Mouse (Mus musculus) liver, adult 2 months (tissue): ENCODE results near the gene Scgb1a1. TPM values are rescaled to one million over a fixed set of nuclear protein-coding genes. Genes with fewer than 3 reads are reported as not detected.

ENCODE experiments used
- DNase-seq: peaks from one replicate; pipeline ENCODE4 v3.0.0-alpha.2; 2011; ENCODE audit warnings: low read depth, low spot score; ENCODE audit errors: extremely low read depth
- H3K27ac ChIP-seq: fragments of 200-500 bp; replicated peaks from 2 replicates; pipeline ENCODE4 v1.5.1; 2012; ENCODE audit warnings: low read depth, mild to moderate bottlenecking, control low read depth, inconsistent platforms, low read length; ENCODE audit not compliant: insufficient read depth
- H3K27me3 ChIP-seq: fragments of 200-500 bp; 2 replicates; pipeline ENCODE4 v1.6.1; 2012; ENCODE audit warnings: mild to moderate bottlenecking, moderate library complexity, low read length, inconsistent platforms; ENCODE audit not compliant: control insufficient read depth, insufficient read depth
- H3K36me3 ChIP-seq: fragments of 200-500 bp; 2 replicates; pipeline ENCODE4 v1.6.1; 2012; ENCODE audit warnings: low read length, inconsistent platforms; ENCODE audit not compliant: control insufficient read depth, insufficient read depth
- H3K4me1 ChIP-seq: fragments of 200-500 bp; 2 replicates; pipeline ENCODE4 v1.6.1; 2011; ENCODE audit warnings: low read length; ENCODE audit not compliant: control insufficient read depth, insufficient read depth
- H3K4me3 ChIP-seq: fragments of 200-500 bp; 2 replicates; pipeline ENCODE4 v1.5.1; 2011; ENCODE audit warnings: low read depth, mild to moderate bottlenecking, control low read depth, low read length, moderate library complexity; ENCODE audit not compliant: insufficient read depth
- H3K79me2 ChIP-seq: fragments of 200-500 bp; 2 replicates; pipeline ENCODE4 v1.6.1; 2012; ENCODE audit warnings: inconsistent platforms, mild to moderate bottlenecking, low read length, moderate library complexity; ENCODE audit not compliant: control insufficient read depth, insufficient read depth
- H3K9ac ChIP-seq: fragments of 200-500 bp; 2 replicates; pipeline ENCODE4 v1.6.1; 2012; ENCODE audit warnings: low read depth, mild to moderate bottlenecking, control low read depth, inconsistent platforms, low read length
- CTCF ChIP-seq: fragments of 200-500 bp; IDR thresholded peaks from 2 replicates; pipeline ENCODE4 v1.5.1; 2011; ENCODE audit warnings: low read depth, low read length, control low read depth
- POLR2A ChIP-seq: fragments of 200-500 bp; IDR thresholded peaks from 2 replicates; pipeline ENCODE4 v1.6.1; 2011; ENCODE audit warnings: low read length, control low read depth; ENCODE audit not compliant: insufficient read depth; ENCODE audit errors: extremely low read depth
- WGBS: fragments of 180-500 bp; shearing (Covaris S2); methylation state at CpG from one replicate; pipeline ENCODE4 v1.1.7; 2018; 5-methylcytosine and 5-hydroxymethylcytosine counted together
- polyA plus RNA-seq: library from polyadenylated mRNA; depleted of rRNA; stranded (reverse); fragments of >200 nt; gene quantifications from 2 replicates; pipeline ENCODE4 v1.2.3, GENCODE M21; 2012
- total RNA-seq: library from RNA; depleted of rRNA; stranded (reverse); fragments of >200 nt; gene quantifications from 2 replicates; pipeline ENCODE4 v1.2.3, GENCODE M21; 2014

The Scgb1a1 gene
- total and polyA plus RNA-seq, 2 experiments: 1.4 TPM; not detected in 1

DNA sequence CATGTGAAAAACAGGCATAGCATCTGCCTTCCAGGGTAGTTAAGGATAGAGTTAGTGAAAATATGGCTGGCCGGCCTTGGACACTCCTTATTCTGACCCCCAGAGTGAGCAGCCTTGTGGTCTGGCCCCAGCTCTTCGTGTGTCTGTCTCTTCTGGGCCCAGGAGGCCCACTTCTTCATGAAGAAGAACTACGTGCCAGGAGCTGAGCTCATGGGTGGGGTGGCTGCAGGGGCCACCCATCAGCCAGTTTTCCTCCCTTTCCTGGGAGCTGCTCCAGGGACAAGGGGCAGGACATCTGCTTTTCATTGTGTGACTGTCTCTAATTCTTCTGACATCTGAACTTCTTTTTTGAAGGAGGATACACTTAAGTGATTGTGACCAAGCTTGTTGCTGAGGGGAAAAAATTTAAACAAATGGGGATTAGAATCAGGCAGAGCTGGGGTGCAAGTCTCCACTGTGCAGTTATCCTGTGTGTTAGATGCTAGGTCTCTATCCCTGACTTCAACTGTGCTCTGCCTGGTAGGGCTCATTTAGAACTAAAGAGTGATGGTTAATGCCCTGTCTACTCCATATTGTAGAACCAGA is 17.4 kb upstream of the Scgb1a1 start:
- no peak for DNase-seq
- WGBS: 88% methylated on average over 3 of the region's 3 CpGs
- Histone ChIP-seq H3K9ac (no peak overlapping the region), H3K27ac (no peak overlapping the region), H3K27me3 (no peaks in the 10 kb centered on the region), H3K4me1 (peaks cover 5% of the 10 kb centered on the region; the same call in 1 of the 2 replicates), H3K36me3 (no peaks in the 10 kb centered on the region), H3K79me2 (no peaks in the 10 kb centered on the region), H3K4me3 (no peak overlapping the region)
- TF ChIP-seq POLR2A (no peak), CTCF (no peak)

DNA sequence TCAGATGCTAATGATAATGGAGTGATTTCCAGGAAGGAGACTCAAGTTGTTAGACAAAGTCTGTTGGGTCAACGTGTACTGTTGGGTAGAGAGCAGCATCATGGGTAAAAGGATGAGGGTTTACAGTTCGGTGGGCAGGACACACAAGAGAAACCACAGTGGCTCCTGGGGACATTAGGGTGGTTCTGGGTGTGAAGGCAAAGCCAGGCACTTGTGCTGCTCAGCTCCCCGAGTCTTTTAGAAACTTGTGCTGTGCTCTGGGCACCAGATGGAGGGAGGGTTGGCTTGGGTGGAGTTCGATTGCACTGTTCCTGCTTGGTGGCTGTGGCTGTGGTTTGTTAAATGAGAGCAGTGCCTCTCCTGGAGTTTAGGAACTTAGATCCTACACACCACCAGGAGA is 16.2 kb upstream of the Scgb1a1 start:
- 80% methylated on average over 4 of the region's 4 CpGs for WGBS
- Histone ChIP-seq H3K27me3 (no peaks in the 10 kb centered on the region), H3K36me3 (no peaks in the 10 kb centered on the region), H3K79me2 (no peaks in the 10 kb centered on the region), H3K4me3 (no peak overlapping the region), H3K27ac (no peak overlapping the region), H3K4me1 (peaks cover 5% of the 10 kb centered on the region; the same call in 1 of the 2 replicates), H3K9ac (no peak overlapping the region)
- no peak for DNase-seq
- TF ChIP-seq POLR2A: no peak
- no peak for TF ChIP-seq CTCF

DNA sequence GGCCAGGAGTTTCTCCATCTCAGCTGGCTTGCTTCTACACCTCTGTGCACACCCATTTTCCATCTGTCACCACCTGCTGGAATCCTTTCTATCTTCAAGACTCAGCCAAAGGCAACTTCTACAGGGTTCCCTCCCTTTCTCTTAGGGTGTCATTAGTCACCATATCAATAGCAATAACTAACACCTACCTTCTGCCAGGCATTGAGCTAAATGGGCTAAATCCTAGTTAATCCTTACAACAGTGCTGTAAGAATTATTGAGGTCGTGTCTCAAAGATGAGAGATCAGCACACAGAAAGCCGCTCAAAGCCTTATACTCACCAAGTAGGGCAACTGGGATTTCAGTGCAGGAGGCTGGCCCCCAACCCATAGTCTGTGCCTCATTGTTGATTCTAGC is 13.3 kb upstream of the Scgb1a1 start:
- no peaks in the 10 kb centered on the region for H3K79me2 ChIP-seq
- WGBS: 90% methylated on average over 2 of the region's 2 CpGs
- no peak for DNase-seq
- no peak overlapping the region for H3K27ac ChIP-seq
- TF ChIP-seq CTCF (no peak), POLR2A (no peak)
- H3K4me3 ChIP-seq: no peak overlapping the region
- peaks cover 4% of the 10 kb centered on the region; the same call in 1 of the 2 replicates for H3K4me1 ChIP-seq
- H3K36me3 ChIP-seq: no peaks in the 10 kb centered on the region
- no peaks in the 10 kb centered on the region for H3K27me3 ChIP-seq
- H3K9ac ChIP-seq: no peak overlapping the region

DNA sequence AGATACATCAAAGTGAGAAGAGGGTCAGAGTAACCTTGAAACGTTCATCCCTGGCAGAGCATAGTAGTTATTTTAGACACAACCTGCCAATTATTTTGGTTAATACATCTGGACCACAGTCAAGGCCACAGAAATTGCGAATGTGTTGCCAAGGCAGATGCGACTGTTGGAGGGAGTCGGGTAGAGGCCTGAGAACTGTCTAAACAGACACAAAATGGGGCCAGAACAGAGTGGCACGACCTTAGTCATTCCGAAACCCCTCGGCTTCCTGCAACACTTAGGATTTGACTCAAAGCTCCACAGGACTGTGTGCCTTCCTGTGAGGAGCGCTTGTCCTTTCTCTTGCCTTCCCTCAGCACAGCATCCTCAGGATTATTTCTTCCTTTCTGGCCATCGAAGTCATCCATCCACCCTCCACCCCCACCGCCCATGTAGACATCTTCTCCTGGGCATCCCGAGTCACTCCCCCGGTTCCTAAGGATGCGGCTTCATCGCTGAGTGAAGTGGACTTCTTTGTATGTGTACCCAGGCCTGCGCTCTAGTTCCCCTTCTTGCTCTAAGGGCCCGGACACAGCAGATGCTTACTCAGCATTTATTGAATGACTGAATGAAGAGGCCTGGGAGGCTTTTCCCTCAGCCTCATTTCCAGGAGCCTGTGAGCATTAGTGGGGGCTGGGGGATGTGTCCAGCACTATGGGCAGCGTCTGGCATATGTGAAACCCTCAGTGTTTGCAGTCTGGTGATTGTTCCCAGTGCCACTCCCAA is 12.7 kb upstream of the Scgb1a1 start:
- Histone ChIP-seq H3K27ac (no peak overlapping the region), H3K36me3 (no peaks in the 10 kb centered on the region), H3K27me3 (no peaks in the 10 kb centered on the region), H3K4me1 (peaks cover 4% of the 10 kb centered on the region; the same call in 1 of the 2 replicates), H3K79me2 (no peaks in the 10 kb centered on the region), H3K4me3 (no peak overlapping the region), H3K9ac (no peak overlapping the region)
- WGBS: 69% methylated on average over 17 of the region's 17 CpGs
- no peak for TF ChIP-seq CTCF
- no peak for TF ChIP-seq POLR2A
- peak; percentile 69 for DNase-seq

DNA sequence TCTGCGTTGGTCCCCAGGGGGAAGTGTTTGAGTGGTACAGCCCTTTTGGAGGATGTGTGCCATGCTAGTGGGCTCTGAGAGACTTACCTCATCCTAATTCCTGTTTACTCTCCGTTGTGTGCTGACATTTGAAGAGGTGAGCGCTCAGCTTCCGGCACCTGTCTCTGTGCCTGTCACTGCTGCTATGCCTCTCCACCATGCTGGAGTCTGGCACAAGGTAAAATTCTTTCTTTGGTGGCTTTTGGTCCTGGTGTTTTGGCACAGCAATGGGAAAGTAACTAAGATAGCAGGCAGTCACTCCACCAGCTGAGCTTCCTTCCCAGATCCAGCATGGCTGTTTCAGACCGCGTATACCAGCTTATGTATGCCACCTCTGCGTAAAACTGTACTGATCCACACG is 12.0 kb upstream of the Scgb1a1 start:
- H3K9ac ChIP-seq: no peak overlapping the region
- H3K79me2 ChIP-seq: no peaks in the 10 kb centered on the region
- H3K4me3 ChIP-seq: no peak overlapping the region
- WGBS: 91% methylated on average over 8 of the region's 8 CpGs
- peaks cover 6% of the 10 kb centered on the region; the same call in 1 of the 2 replicates for H3K4me1 ChIP-seq
- no peak overlapping the region for H3K27ac ChIP-seq
- H3K27me3 ChIP-seq: no peaks in the 10 kb centered on the region
- DNase-seq: no peak
- TF ChIP-seq CTCF (no peak), POLR2A (no peak)
- H3K36me3 ChIP-seq: no peaks in the 10 kb centered on the region

DNA sequence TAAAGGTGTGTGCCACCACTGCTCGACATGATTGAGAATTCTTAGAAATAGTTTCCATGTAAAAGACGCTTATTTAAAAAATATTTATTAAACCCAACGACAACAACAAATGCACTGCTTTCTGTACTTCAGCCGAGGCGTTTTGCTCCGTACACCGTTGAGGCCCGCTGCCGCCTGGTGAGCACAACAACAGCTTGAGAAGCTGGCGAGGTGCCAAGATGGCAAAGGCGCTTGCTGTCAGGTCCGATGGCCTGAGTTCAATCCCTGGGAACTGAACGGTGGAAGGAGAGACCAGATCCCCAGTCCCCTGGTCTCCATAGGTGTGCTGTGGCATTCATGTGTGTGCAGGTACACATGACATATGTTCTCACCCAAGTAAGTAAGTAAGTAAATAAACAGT is 9.7 kb upstream of the Scgb1a1 start:
- Histone ChIP-seq H3K4me1 (peaks cover 6% of the 10 kb centered on the region; the same call in 1 of the 2 replicates), H3K9ac (no peak overlapping the region), H3K4me3 (no peak overlapping the region), H3K36me3 (no peaks in the 10 kb centered on the region), H3K27ac (no peak overlapping the region), H3K79me2 (no peaks in the 10 kb centered on the region), H3K27me3 (no peaks in the 10 kb centered on the region)
- 52% methylated on average over 13 of the region's 13 CpGs for WGBS
- TF ChIP-seq CTCF (no peak), POLR2A (no peak)
- DNase-seq: peak; percentile 46
